Mouse (Mus musculus): ENCODE results near the gene Mpzl3. TPM values are rescaled to one million over a fixed set of nuclear protein-coding genes. Genes with fewer than 3 reads are reported as not detected.

Mpzl3 gene
- polyA plus RNA-seq, 1 experiment from 2014 or later: 0.29 TPM

- Histone ChIP-seq H3K79me2 (ENCODE audit: inconsistent target) (no peaks in the 10 kb centered on the region), H3K27ac (no peak overlapping the region), H3K4me3 (ENCODE audit: inconsistent target) (no peak overlapping the region), H3K36me3 (ENCODE audit: inconsistent target) (no peaks in the 10 kb centered on the region)
- WGBS (ENCODE audit: missing documents): 83% methylated on average over 6 of the region's 6 CpGs
These were observed 9.4 kb downstream of the Mpzl3 start for GRCm38 (mm10) chr9:45064421-45064820.

- no peak overlapping the region for H3K27ac ChIP-seq
- H3K4me3 ChIP-seq (ENCODE audit: inconsistent target): no peak overlapping the region
- H3K79me2 ChIP-seq (ENCODE audit: inconsistent target): no peaks in the 10 kb centered on the region
- WGBS (ENCODE audit: missing documents): 84% methylated on average over 4 of the region's 4 CpGs
- no peaks in the 10 kb centered on the region for H3K36me3 ChIP-seq (ENCODE audit: inconsistent target)
These were observed 11.7 kb downstream of the Mpzl3 start for GRCm38 (mm10) chr9:45066735-45067134.

- no peak overlapping the region for H3K27ac ChIP-seq
- 86% methylated on average over 3 of the region's 3 CpGs for WGBS (ENCODE audit: missing documents)
- H3K36me3 ChIP-seq (ENCODE audit: inconsistent target): no peaks in the 10 kb centered on the region
- no peak overlapping the region for H3K4me3 ChIP-seq (ENCODE audit: inconsistent target)
- no peaks in the 10 kb centered on the region for H3K79me2 ChIP-seq (ENCODE audit: inconsistent target)
These were observed 16.8 kb downstream of the Mpzl3 start for GRCm38 (mm10) chr9:45071800-45072199.

GRCm38 (mm10) chr9:45077859-45078258, 22.9 kb downstream of the Mpzl3 start:
- H3K36me3 ChIP-seq (ENCODE audit: inconsistent target): no peaks in the 10 kb centered on the region
- 34% methylated on average over 3 of the region's 3 CpGs for WGBS (ENCODE audit: missing documents)
- H3K4me3 ChIP-seq (ENCODE audit: inconsistent target): no peak overlapping the region
- no peaks in the 10 kb centered on the region for H3K79me2 ChIP-seq (ENCODE audit: inconsistent target)
- H3K27ac ChIP-seq: no peak overlapping the region

- Histone ChIP-seq H3K27ac (no peak within 1 kb of the TSS), H3K36me3 (ENCODE audit: inconsistent target) (no peaks in the 10 kb centered on the region), H3K79me2 (ENCODE audit: inconsistent target) (no peaks in the 10 kb centered on the region), H3K4me3 (ENCODE audit: inconsistent target) (no peak within 1 kb of the TSS)
- 11% methylated on average over 5 of the region's 5 CpGs for WGBS (ENCODE audit: missing documents)
These were observed 24.0 kb downstream of the Mpzl3 start, which contains the start of gene Jaml for GRCm38 (mm10) chr9:45079011-45079410. Gene Jaml, plus strand, starts transcription at chr9:45079183.

GRCm38 (mm10) chr9:45083132-45083531, 28.1 kb downstream of the Mpzl3 start:
- no peak overlapping the region for H3K4me3 ChIP-seq (ENCODE audit: inconsistent target)
- H3K27ac ChIP-seq: no peak overlapping the region
- WGBS (ENCODE audit: missing documents): 94% methylated on average over 3 of the region's 3 CpGs

GRCm38 (mm10) chr9:45084556-45084955, 29.6 kb downstream of the Mpzl3 start:
- WGBS (ENCODE audit: missing documents): 9% methylated on average over 5 of the region's 5 CpGs
- Histone ChIP-seq H3K4me3 (ENCODE audit: inconsistent target) (no peak overlapping the region), H3K27ac (no peak overlapping the region), H3K36me3 (ENCODE audit: inconsistent target) (no peaks in the 10 kb centered on the region), H3K79me2 (ENCODE audit: inconsistent target) (no peaks in the 10 kb centered on the region)

More at GRCm38 (mm10) chr9:45083132-45083531, 28.1 kb downstream of the Mpzl3 start:
- no peaks in the 10 kb centered on the region for H3K79me2 ChIP-seq (ENCODE audit: inconsistent target)
- H3K36me3 ChIP-seq (ENCODE audit: inconsistent target): no peaks in the 10 kb centered on the region

- Histone ChIP-seq H3K79me2 (ENCODE audit: inconsistent target) (no peaks in the 10 kb centered on the region), H3K4me3 (ENCODE audit: inconsistent target) (no peak overlapping the region), H3K27ac (no peak overlapping the region), H3K36me3 (ENCODE audit: inconsistent target) (no peaks in the 10 kb centered on the region)
- WGBS (ENCODE audit: missing documents): 57% methylated on average over 12 of the region's 12 CpGs
These were observed 31.0 kb downstream of the Mpzl3 start for GRCm38 (mm10) chr9:45085741-45086690.

- no peak overlapping the region for H3K27ac ChIP-seq
- H3K79me2 ChIP-seq (ENCODE audit: inconsistent target): no peaks in the 10 kb centered on the region
- no peak overlapping the region for H3K4me3 ChIP-seq (ENCODE audit: inconsistent target)
- no peaks in the 10 kb centered on the region for H3K36me3 ChIP-seq (ENCODE audit: inconsistent target)
These were observed 33.1 kb downstream of the Mpzl3 start for GRCm38 (mm10) chr9:45088040-45088439.

- Histone ChIP-seq H3K27ac (no peak overlapping the region), H3K79me2 (ENCODE audit: inconsistent target) (no peaks in the 10 kb centered on the region), H3K36me3 (ENCODE audit: inconsistent target) (no peaks in the 10 kb centered on the region), H3K4me3 (ENCODE audit: inconsistent target) (no peak overlapping the region)
- WGBS (ENCODE audit: missing documents): 86% methylated on average over 3 of the region's 3 CpGs
These were observed 35.8 kb downstream of the Mpzl3 start for GRCm38 (mm10) chr9:45090811-45091210.

- Histone ChIP-seq H3K4me3 (ENCODE audit: inconsistent target) (no peak overlapping the region), H3K27ac (no peak overlapping the region), H3K36me3 (ENCODE audit: inconsistent target) (no peaks in the 10 kb centered on the region), H3K79me2 (ENCODE audit: inconsistent target) (no peaks in the 10 kb centered on the region)
- 33% methylated on average over 4 of the region's 4 CpGs for WGBS (ENCODE audit: missing documents)
These were observed 37.7 kb downstream of the Mpzl3 start for GRCm38 (mm10) chr9:45092641-45093040.

- Histone ChIP-seq H3K79me2 (ENCODE audit: inconsistent target) (no peaks in the 10 kb centered on the region), H3K27ac (peak overlapping the region; percentile 25), H3K4me3 (ENCODE audit: inconsistent target) (no peak overlapping the region), H3K36me3 (ENCODE audit: inconsistent target) (no peaks in the 10 kb centered on the region)
- WGBS (ENCODE audit: missing documents): 10% methylated on average over 6 of the region's 6 CpGs
These were observed 40.4 kb downstream of the Mpzl3 start for GRCm38 (mm10) chr9:45095149-45095937.

- H3K79me2 ChIP-seq (ENCODE audit: inconsistent target): no peaks in the 10 kb centered on the region
- 98% methylated on average over 5 of the region's 5 CpGs for WGBS (ENCODE audit: missing documents)
- H3K36me3 ChIP-seq (ENCODE audit: inconsistent target): no peaks in the 10 kb centered on the region
- no peak overlapping the region for H3K4me3 ChIP-seq (ENCODE audit: inconsistent target)
- H3K27ac ChIP-seq: no peak overlapping the region
These were observed 42.9 kb downstream of the Mpzl3 start for GRCm38 (mm10) chr9:45097877-45098276.

GRCm38 (mm10) chr9:45098426-45098825, 43.4 kb downstream of the Mpzl3 start:
- WGBS (ENCODE audit: missing documents): 30% methylated on average over 3 of the region's 3 CpGs
- H3K36me3 ChIP-seq (ENCODE audit: inconsistent target): no peaks in the 10 kb centered on the region
- no peak overlapping the region for H3K4me3 ChIP-seq (ENCODE audit: inconsistent target)
- H3K79me2 ChIP-seq (ENCODE audit: inconsistent target): no peaks in the 10 kb centered on the region
- H3K27ac ChIP-seq: no peak overlapping the region

- no peaks in the 10 kb centered on the region for H3K79me2 ChIP-seq (ENCODE audit: inconsistent target)
- H3K36me3 ChIP-seq (ENCODE audit: inconsistent target): no peaks in the 10 kb centered on the region
- 100% methylated on average over 1 of the region's 1 CpGs for WGBS (ENCODE audit: missing documents)
- H3K27ac ChIP-seq: no peak overlapping the region
- H3K4me3 ChIP-seq (ENCODE audit: inconsistent target): no peak overlapping the region
These were observed 47.5 kb downstream of the Mpzl3 start for GRCm38 (mm10) chr9:45102528-45102927.
